Mouse (Mus musculus): ENCODE measurements at regions not wholly inside any gene's neighbourhood (a gene's known extent, or its start where the extent isn't known, plus 50 kb on each side); places are given as distances from the start of the nearest gene placed in this dataset.

DNA sequence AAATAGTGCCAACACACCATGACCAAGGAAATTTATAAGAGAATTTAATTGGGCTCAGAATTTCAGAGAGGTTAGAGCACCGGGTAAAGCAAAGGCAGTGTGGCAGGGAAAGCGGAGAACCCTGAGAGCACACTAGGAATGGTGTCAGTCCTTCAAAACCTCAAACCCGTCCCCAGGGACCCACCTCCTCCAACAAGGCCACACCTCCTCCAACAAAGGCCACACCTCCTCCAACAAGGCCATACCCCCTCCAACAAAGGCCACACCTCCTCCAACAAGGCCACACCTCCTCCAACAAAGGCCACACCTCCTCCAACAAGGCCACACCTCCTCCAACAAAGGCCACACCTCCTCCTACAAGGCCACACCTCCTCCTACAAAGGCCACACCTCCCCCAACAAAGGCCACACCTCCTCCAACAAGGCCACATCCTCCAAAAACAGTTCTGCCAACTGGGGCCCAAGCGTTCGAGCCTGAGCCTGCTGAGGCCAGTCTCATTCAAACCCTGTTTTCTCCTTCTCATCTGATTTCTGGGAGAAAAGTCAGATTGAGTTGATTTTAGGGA is 109.8 kb upstream of the Zfp217 start:
- no peak for DNase-seq (ENCODE audit: low read depth)

DNA sequence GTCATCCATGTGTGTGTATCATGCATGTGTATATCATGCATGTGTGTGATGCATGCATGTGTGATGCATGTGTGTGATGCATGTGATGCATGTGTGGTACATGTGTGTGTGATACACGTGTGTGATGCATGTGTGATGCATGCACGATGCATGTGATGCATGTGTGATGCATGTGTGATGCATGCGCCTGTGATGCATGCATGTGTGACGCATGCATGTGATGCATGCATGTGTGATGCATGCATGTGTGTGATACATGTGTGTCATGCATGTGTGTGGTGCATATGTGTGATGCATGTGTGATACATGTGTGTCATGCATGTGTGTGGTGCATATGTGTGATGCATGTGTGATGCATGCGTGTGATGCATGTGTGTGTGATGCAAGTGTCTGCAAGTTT is 108.1 kb upstream of the Zfp217 start:
- DNase-seq (ENCODE audit: low read depth) = no peak

DNA sequence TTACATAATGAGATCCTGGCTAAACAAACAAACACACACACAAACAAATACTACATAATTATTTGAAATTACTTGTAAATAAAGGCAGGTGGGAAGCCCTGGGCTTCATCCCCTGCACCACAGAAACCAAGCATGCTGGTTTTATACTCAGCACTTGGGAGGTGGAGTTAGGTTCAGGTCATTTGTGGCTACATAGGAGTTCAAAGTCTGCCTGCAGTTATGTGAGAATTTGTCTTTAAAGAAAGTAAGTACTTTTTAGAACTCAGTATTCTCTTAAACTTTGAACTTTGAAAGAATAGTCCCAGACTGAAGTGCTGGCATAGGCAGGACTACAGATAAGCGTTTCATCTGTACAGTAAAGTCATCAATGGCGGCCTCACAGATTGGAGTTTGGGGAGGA is 107.6 kb upstream of the Zfp217 start:
- DNase-seq (ENCODE audit: low read depth) = no peak

DNA sequence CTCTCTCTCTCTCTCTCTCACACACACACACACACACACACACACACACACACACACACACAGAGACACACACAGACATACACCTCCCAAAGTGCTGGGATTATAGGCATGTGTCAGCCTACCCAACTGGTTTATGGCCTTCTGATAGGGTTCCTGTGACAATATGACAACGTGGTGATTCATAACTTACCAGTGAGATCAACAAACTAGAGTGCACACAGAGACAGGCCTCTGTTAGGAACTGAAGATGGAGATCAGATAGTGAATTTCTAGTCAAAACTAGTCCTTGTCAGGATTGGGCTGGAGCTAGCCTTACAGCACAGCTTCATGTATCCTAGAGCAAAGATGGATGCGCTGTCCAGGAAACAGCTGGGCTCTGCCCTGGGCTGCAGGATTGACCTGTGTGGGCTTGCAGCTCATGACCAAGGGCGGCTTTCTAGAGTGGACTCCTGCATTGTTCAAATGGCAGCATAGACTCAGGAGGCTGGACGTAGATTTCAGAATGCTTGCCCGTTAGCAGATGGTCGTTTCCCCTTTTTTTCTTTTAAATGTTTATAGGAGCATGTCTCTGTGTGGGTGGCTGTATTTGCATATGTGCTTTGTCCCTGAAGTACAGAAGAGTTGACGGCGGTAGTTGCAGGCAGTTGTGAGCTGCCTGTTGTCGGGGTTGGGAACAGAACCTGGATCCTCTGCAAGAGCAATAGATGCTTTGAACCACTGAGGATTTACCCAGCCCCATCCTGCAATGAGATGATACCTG is 106.0 kb upstream of the Zfp217 start:
- DNase-seq (ENCODE audit: low read depth) = no peak

DNA sequence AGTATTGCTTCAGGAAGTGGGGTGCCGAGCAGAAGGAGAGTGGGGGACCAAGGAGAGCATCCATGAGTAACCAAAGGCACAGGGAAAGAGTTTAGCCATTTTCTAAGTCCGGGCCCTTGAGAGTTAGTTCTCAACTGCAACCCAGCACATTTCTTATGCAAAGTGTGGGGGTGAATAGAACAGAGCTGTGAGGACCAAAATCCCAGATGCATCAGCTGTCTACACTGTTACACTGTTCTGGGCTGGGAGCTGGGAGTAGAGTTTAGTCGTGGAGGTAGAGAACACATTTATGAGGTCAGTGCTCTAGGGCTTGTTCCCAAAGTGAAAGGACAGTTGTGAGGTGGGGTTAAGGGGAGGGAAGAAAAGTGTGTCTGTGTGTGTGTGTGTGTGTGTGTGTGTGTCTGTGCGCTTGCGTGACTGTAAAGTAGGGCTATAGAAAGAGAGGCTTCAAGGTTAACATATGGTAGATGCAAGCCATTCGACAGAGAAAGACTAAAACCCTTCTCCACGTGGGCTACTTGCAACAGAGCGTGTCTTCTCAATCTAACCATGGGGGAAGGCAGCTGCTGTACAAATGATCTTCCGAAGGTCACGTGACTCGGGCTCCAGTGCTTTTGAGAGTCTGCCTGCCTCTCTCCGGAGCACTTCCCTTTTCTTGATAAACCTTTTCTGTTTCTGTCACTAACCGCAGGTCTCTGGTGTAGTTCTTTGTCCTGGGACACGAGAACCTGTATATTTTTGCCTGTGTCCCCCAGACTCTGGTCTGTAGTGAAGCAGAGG is 104.5 kb upstream of the Zfp217 start:
- peak; percentile 68 for DNase-seq (ENCODE audit: low read depth)

DNA sequence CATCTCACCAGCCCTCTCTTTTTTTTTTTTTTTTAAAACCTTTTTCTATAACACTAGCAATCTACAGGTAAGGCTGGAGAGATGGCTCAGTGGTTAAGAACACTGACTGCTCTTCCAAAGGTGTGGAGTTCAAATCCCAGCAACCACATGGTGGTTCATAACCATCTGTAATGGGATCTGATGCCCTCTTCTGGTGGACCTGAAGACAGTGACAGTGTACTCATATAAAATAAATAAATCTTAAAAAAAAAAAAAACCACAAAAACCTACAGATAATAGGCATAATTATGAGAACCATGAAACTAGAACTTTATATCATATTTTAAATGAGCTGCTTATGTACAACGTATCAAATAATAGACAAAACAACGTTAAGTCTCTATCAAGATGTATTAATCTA is 102.8 kb upstream of the Zfp217 start:
- peak; percentile 38 for DNase-seq (ENCODE audit: low read depth)

DNA sequence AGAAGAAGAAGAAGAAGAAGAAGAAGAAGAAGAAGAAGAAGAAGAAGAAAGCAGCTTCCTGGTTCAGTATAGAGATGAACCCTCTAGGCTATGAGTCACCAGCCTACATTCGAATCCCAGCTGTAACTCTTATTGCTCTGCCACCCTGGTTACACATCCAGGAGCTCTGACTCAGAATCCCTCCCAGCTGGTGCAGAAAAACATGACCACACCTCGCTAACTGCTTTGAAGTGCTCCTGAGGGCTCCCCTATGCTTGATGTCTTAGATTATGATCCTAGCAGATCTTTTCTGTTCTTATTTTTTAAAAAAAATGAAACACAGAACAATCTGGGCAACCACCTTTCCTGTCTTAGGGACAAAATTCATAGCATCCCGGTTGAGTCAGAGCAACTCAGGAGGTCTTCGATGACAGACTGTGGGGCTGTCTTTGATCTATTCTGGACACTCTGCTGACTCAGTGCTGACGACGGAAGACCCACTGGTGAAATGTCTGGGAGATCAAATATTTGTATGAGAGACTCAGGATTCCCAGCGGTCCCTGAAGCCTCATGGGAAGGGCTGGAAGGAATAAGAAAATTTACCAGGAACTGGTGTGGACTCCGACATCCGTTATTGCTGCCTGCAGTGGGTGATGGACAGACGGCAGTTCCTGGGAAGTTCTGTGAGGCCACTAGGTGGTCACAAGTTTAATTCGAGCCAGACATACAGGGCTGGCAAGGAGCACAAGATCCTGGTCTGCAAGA is 100.0 kb upstream of the Zfp217 start:
- peak; percentile 54 for DNase-seq (ENCODE audit: low read depth)

DNA sequence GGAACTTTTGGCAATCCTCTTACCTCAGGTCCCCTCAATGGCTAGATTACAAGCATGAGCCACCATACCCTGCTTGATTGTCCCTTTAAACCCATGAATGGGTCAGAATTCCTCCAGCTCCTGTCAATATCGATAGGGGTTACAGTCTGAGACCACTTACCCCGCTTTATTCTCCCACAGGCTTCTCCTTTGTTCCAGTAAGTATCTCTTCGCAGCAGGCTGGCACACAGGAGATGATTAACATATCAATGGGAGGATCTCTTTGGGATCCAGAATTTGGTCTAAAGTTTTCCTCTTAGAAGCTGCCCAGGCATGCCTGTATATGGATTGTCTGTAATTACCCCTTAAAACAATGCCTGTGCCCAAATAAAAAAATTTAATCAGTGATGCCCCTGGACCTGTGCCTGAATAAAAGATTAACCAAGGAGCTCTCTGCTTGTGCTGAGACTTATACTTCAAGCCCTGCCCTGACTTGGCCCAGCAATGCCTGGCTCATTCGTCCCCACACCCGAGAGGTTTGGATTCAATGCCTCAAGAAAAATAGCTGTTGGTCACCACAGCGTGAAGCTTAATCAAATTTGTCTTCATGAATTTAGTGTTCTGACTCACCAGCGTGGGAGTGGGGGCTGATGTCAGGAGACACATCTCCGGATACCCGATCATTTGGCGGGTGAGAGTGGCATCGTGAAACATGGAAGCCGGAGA is 97.9 kb upstream of the Zfp217 start:
- no peak for DNase-seq (ENCODE audit: low read depth)

DNA sequence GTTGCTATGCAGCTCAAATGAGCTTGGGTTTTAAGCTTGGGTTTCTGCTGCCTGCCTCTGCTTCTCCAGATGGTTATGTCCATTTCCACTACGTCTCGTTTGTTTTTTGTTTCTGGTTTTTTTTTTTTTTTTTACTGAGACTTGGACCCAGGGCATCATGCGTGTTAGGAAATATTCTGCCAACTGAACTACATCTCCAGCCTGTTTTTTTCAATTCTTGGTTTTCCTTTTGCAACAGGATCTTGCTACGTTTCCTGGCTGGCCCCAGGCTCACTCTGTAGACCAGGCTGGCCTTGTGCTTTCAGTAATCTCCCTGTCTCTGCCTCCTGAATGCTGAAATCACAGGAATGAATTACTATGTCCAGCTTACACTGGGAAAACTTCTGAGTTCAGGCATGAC is 96.2 kb upstream of the Zfp217 start:
- no peak for DNase-seq (ENCODE audit: low read depth)

DNA sequence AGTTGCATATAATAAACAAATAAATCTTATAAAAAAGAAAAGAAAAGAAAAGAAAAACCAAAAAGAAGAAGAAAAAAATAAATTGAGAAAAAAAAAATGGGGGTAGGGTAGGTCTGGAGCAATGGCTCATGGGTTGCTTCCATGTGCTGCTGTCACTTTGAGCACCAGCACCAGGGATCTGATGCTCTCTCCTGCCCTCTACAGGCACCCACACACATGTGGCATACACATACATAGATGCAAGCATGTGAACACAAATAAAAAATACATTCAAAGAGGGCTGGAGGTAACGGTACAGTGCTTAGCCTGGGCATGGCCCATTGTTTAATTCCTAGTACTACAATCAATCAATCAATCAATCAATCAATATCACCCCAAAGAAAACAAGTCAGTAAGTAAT is 90.1 kb upstream of the Zfp217 start:
- DNase-seq (ENCODE audit: low read depth) = peak; percentile 66

DNA sequence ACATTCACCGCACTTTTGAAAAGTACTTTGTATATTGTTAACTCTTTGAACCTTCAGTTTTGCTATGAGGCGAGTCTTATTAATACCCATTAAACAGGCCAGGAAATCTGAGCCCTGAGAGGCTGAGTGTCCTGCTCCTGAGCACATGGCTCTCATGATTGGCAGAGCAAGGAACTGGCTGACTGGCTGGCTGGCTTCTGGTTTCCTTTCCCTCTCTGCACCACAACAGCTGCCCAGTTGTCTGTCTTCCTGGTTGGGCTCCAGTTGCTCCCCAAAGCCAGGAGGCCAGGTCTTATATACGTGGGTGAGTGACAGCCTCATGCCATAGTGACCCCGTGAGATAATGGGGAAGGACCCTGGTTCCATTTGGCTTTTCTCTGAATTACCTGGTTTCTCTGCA is 85.5 kb upstream of the Zfp217 start:
- DNase-seq (ENCODE audit: low read depth) = no peak

DNA sequence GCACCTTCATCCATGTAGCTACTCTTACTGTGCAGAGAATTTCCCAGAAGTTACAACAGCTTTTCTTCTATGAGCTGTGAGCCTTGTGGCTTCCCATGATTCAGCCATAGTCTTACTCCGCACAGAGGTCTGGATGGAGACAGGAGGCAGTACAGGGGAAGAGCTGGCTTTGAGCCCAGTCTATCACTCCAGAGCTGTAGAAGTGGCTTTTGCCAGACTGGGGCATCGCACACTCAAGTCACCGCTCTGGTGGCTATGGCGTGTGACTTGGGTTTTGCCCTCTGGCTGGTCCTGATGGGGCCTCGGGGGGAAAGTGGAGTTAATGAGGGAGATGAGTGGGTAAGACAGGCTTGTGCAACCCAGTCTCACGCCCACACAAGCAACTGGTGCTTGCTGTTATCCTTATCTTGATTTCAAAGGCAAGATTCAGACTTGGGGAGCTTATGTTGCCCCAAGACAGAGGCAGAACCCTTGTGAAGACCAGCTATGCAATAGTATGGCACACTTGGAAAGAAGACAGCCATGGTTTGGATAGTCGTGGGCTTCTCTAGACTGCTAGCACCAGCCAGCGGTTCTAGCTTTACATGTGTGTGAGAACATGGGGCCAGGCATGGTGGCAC is 81.7 kb upstream of the Zfp217 start:
- DNase-seq (ENCODE audit: low read depth) = no peak

DNA sequence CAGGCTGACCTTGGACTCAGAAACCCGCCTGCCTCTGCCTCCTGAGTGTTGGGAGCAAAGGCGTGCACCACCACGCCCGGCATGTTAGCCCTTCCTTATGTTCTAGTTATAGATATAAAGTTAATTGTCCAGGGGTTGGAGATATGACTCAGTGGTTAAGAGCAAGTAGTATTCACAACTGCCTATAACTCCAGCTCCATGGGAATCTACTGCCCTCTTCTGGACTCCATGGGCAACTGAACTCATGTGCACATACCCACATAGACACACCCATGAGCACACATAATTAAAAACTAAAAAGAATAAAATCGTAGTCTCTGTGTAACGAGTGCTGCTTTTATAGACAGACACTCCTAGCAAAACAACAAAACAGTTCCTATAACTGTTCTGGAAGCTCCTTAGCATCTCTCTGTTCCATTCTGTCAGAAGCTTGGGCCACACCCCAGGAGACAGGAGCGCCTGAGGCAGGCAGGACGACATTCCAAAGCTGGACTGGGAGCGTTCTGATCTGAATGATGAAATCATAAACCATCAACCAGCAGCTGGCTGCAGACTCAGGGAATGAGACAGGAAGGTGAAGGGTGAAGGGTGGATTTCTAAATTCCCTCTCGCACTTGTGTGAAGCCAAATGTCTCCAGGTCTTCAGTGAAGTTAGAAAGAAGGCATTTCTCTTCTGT is 80.6 kb upstream of the Zfp217 start:
- peak; percentile 43 for DNase-seq (ENCODE audit: low read depth)

DNA sequence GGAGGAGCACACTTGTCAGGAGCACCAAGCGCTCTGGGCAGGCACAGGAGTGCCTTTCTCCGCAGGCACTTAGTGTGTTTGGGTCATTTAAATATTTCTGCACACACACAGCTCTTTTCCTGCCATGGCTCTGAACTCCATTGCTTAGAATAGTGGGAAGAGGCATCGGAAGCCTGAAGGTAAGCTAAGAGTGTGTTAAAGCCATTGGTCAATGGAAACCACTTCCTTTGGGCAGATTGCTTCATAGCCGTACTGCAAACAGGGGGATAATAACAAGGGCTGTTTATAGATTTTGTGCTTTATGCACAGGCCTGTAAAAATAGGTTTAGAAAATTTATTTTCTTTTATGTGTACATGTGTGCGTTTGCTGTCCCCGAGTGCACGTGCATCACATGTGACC is 76.0 kb upstream of the Zfp217 start:
- no peak for DNase-seq (ENCODE audit: low read depth)

DNA sequence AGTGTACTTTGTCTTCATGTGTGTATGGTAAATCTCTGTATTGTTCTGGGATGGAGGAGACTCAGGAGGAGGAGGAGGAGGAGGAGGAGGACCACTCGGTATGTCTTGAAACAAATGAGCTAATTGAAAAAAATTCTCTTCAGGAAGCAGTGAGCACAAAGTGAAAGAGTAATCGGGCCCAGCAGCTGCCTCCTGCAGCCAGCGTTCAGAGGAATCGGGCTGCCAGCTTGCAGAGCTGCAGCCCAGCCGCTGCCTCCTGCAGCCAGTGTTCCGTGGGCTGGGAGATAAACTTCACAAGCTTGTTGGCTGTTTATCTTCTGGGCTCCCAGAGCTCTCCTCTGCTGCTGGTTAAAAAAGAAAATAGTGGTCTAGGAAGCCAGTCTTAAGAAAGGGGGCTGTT is 74.9 kb upstream of the Zfp217 start:
- no peak for DNase-seq (ENCODE audit: low read depth)

DNA sequence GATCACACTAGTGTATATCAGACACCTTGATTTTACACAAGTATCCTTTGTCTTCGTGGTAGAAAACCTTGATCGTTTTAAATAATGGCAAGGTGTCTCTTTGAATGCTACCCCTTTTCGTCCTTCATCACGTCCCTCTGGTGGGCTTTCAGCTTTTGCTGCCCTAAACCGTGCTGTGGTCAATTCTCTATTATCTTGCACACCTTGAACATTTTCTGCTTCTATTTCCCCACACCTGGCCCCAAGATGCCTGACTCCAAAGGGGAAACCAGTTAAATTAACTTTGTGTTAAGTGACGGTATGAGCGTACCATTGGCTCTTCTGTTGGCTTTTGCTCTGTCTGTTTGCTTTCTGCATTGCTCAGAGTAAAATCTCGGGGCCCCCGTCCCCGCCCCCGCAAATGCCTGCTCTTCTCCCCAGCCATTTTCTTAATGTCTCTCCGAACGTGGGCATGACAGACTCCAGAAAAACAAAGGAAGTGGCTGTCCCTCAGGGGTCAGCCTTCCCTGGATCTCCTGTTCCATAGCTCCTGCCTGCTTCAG is 74.2 kb upstream of the Zfp217 start:
- DNase-seq (ENCODE audit: low read depth) = peak; percentile 76

DNA sequence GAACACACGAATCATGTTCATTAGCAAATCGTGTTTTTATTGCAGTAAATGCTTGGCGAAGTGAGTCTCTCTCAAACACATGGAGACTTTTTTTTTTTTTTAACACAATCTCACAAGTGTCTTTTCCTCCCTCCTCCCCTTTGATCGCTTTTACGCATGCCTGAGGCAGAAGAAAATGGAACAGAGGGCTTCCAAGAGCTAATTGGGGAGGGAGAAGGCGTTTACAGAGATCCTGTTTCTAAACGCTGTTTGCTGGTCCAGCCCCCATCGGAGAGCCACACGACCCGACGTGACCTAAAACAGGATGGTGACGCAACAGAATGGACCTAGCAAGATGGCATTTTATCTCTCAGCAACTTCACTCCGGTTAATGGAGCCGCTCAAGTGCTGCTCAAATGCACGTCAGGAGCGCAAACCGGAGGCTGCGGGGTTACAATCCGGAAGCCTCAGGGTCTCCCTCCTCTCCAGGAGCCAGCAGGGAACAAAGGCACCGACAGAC is 73.0 kb upstream of the Zfp217 start:
- peak; percentile 84 for DNase-seq (ENCODE audit: low read depth)

DNA sequence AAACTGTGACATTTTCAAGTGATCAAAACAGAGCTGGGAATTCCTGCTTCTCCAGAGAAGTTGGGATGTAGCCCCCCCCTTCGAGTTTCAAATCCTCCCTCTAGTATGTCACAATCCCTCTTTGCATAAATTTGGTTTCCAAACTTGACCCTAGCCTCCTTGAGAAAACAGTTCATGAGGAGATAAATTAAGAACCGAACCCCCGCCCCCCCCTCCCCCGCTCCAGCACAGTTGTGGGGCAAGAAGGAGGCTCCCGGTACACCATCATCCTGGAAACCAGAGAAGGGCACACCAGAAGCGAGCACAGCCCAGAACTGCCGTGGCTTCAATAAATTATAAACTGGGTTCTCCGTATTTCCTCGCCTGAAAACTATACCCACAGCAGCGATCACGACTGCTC is 72.5 kb upstream of the Zfp217 start:
- no peak for DNase-seq (ENCODE audit: low read depth)

DNA sequence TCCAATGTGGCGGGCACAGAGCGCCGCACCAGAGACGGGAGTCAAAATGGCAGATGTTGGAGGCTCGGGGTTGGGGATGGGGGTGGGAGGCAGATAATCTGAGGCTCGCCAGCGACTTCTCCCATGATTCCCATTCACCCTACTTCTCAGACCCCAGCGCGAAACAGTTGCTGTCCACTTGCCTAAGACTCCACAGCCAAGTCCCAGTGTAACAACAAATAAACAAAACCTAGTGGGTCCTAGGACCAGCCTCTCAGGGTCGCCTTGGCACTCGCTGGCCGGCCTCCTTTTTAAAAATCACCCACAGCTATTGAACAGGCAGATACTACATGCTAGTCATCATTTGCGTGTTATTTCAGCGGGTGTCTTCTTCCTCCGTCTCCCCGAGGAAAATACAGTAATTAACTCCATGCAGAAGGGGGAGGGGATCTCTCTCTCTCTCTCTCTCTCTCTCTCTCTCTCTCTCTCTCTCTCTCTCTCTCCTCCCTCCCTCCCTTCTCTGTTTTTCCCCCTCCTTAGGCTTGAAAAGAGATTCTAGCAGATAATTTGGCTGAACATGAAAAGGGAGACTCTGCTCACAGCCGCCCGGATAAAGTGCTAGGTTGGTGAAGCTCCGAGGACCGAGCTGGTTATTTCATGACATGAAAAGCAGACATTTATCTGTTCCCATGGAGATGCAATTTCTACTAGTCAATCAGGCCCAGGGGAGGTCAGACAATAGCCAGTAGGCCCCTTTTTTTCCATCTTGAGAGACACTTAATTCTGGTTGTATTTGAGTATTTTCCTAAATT is 71.9 kb upstream of the Zfp217 start:
- peak; percentile 66 for DNase-seq (ENCODE audit: low read depth)

DNA sequence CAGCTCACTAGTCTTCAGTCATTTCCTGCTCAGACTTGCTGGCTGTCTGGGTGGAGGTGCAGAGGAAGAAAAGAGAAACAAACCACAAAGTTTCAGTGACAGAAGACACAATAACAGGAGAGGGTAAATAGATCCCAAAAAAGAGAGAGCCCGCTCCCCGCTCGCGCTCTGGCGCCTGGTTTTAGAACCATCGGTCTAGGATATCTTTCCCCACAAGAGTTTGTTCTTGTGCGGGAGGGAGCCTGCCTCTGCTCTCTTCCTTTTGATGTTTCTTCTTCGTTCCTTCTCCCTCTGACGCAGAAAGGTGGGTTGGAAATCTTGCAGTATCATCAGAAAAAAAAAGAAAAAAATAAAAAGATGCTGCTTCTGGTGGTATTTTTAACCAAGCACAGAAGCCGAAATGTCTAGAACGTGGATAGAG is 71.3 kb upstream of the Zfp217 start:
- DNase-seq (ENCODE audit: low read depth) = peak; percentile 84
